Mouse (Mus musculus): ENCODE results near the gene Pakap.

GRCm38 (mm10) chr4:57574181-57574580 is 6.2 kb downstream of the Pakap start:
- TF ChIP-seq CTCF (IDR thresholded peaks at IDR 0.05; ENCODE audit: borderline replicate concordance, extremely low read depth, insufficient read depth, insufficient read length) (no peak), POLR2A (IDR thresholded peaks at IDR 0.05; ENCODE audit: borderline replicate concordance, extremely low read depth, insufficient read depth, insufficient read length, poor library complexity, severe bottlenecking) (no peak)
